Mouse (Mus musculus) adrenal gland, adult 8-10 months (tissue): ENCODE data around the gene Tbl1x. TPM values are rescaled to one million over a fixed set of nuclear protein-coding genes. Genes with fewer than 3 reads are reported as not detected.

Experiments used
- DNase-seq: peaks from one replicate; pipeline ENCODE4 v3.0.0; 2022
- total RNA-seq, 4 experiments: library from RNA; stranded (reverse); gene quantifications; 2 replicates each; pipeline ENCODE4 v1.2.4; 2022

The Tbl1x gene
- total RNA-seq, 4 experiments from 2014 or later = 72.6 to 92.8 (median 88.8) TPM

- no peak for DNase-seq
Measured at GRCm38 (mm10) chrX:77544550-77544949, 33.7 kb downstream of the Tbl1x start.

DNA sequence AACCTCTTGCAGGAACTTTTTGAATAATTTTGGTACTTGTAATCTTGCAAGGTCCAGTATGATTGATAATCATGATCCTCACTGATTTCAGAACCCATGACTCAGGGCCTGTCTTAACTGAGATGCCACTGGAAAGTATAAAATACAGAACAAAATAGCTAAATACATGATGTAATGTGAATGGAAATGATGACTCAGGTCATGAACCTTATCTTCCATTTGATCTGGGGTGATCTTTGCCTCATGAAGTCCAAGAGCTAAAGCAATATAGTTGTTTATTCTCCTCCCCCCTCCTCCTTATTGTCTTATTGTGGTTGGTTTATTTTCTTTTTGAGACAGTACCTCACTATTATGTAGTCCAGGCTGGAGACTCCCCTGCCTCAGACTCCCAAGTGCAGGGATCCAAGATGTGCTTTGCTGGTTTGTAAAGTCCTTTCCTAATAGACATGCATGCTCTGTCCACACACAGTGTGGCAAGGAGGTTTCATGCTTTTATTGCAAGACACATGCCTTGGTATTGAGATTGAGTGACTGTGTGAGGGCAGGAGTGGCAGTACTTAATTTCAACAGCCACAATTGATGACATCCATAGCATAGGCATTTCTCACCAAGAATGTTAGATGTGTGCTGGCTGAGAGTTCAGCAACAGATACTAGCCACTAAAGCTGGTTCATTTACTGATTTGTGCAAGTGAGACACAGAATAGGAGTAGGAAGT is 34.7 kb downstream of the Tbl1x start:
- DNase-seq = no peak

- no peak for DNase-seq
Measured at GRCm38 (mm10) chrX:77546448-77546847, 35.6 kb downstream of the Tbl1x start.

DNA sequence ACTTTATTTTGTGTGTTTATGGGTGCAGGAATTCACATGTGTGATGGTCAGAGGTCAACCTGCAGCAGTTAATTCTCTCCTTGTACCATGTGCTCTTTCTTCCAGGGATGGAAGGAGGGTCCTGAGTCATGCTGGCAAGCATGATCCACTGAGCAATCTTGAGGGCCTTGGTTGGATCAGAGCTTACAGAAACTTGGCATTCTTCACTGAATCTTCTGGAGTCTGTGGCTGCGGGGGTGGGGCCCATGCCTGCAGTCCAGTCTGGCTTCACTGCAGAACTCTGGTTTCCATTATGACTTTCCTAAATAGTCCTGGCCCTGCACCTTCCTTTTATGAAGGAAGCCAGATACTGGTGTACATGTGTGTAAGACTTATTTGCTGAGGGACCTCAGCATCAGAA is 38.1 kb downstream of the Tbl1x start:
- peak; percentile 52 for DNase-seq

DNA sequence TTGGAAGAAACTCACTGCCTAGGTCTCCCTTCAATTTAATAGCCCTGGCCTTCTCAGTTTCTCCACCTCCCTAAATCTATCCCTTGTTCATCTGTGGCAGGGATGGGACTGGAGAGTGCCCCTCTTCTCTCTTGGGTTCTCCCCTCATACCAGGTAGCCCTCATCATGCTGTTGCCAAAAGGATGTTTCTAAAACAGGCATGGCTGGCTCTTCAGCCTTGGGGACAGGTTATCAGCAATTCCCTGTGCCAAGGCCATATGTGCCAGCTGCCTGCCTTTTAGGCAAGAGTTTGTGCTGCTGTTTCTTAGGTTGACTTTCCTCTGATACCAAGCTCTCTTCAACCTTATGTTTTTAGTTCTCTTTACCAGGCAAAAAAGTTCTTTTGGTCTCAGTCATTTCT is 39.6 kb downstream of the Tbl1x start:
- no peak for DNase-seq

- no peak for DNase-seq
Measured at GRCm38 (mm10) chrX:77551306-77551705, 40.5 kb downstream of the Tbl1x start.

DNA sequence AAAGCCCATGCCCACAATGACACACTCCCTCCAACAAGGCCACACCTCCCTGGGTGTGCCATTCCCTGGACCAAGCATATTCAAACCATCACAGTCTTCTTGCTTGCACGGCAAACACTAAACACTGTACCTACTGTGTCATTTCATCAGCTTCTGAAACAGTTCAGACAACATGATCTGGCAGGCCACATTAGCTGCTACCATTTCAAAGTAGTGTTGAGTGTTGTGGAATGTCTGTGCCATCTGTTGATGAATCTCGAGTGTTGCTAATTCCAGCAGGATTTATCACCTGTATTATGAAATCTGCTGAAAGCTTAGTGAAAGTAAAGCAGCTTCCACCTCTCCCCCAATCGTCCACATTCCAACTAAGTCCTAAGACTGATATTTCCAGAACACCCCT is 41.3 kb downstream of the Tbl1x start:
- no peak for DNase-seq

- no peak for DNase-seq
Measured at GRCm38 (mm10) chrX:77555985-77556384, 45.2 kb downstream of the Tbl1x start.

GRCm38 (mm10) chrX:77559199-77559881 is 48.5 kb downstream of the Tbl1x start:
- DNase-seq = no peak

- DNase-seq = no peak
Measured at GRCm38 (mm10) chrX:77563616-77564015, 52.8 kb downstream of the Tbl1x start.

GRCm38 (mm10) chrX:77566739-77567138 is 55.9 kb downstream of the Tbl1x start:
- no peak for DNase-seq

DNA sequence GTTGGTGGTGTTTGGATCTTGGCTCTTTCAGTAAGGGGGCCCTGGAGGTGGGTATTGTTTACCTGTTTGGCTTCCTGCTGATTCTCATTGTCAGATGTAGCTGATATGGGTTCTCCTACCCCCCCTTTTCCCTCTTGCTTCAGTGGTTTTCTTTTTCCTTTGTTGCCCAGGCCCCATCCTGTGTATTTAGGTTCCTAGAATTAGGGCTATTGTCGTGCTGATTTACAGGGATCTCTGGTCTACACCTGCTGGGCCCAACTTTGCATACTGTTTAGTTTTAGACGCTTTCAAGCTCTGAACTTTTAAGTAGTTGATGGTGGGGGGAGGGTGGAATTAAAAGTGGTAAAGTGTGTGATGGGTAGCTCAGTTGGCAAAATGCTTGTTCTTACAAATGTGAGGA is 57.2 kb downstream of the Tbl1x start:
- DNase-seq = no peak

- DNase-seq = no peak
Measured at GRCm38 (mm10) chrX:77573743-77574142, 62.9 kb downstream of the Tbl1x start.

DNA sequence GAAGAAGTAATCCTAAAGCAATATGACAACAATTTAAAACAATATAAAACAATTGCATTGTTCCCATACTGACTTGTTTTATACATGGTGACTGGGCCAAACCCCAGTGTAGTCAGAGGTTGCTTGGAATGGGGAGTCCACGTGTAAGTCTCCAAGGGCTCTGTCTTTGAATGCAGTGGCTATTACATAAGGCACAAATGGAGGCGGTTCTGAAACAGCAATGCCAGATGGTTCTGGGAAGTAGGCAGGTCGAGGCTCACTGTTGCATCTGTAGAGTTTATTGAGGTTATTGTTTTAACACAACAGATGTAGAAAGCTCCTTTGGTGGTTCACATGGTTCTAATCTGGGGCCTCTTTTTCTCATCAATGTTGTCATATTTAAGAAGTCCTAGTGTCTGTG is 66.3 kb downstream of the Tbl1x start:
- no peak for DNase-seq

DNA sequence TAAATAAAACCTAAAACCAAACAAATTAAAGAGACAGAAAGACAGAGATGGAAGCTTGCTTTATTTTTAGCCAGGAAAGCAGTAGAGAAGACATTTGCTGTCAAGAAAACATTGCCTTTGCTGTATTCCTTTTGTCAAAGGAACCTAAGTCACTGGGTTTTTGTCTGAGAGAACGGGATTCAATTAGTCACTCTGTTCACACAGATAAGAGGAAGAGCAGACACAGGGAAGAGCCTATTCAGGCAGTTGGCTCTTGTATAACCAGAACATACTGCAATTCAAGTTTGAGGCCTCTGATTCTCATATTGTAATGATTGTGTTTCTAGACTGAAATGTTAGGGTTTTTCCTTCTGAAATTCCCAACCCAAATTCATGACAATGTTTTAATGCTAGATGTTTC is 67.4 kb downstream of the Tbl1x start:
- DNase-seq = no peak

DNA sequence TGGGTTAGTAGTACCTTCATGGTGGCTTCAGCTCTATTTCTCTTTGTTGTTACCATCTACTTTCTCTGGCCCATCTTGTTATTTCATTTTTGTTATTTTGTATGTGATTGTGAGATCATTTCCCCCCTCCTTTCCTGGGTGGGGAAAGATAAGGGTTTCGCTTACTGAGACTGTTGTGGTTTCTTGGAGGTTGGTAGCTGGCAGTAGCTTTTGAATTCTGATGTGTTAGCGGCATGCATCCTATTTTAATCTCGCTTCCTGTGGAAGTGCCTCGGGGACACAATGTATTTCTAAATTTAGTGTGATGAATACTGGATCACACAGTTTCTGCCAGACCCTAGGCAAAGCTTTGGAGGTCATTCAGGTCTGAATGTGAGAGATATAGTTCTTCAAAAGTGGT is 69.2 kb downstream of the Tbl1x start:
- DNase-seq = no peak

DNA sequence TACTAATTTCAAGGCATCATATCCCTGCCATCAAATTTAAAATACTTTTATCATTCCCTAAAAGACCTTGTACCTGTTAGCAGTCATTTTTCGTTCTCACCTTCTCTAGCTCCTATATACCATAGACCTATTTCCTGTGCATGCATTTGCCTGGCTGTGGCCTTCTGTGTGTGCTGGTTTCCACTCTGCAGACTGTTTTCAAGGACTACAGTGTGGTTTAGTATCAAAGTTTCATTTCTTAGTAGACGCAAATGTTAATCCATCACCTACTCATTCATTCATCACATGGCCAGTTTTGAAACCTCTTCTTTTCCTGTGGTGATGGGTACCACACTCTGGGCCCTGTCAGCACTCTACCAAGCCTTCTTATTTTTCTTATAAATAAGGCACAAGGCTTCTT is 75.2 kb downstream of the Tbl1x start:
- DNase-seq = no peak

DNA sequence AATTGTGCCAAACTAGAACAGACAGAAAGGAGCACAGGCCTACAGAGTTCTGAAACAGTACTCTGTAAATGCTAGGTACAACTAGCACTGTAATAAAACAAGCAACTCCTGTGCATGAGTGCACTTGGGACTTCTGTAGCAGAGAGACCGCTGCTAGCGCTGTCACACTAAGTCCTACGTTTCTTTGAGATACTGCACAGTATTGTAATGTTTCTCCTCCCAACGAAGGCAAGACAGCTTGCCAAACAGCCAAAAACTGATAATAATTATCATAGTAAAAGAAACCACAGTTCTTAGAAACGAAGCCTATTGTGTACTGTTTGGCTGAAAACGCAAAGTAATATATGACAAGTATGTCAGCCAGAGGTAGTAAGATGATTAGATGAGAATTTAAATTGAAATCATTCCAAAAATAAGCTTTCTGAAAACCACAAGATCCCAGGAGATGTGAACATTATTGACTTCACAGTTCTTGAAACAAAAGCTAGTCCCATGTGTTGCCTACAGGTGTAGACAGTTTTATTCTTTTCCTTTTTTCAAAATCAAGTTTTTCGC is 83.9 kb downstream of the Tbl1x start:
- no peak for DNase-seq

- peak; percentile 22 for DNase-seq
Measured at GRCm38 (mm10) chrX:77597674-77598073, 86.9 kb downstream of the Tbl1x start.

GRCm38 (mm10) chrX:77598736-77599135 is 87.9 kb downstream of the Tbl1x start:
- DNase-seq = no peak

DNA sequence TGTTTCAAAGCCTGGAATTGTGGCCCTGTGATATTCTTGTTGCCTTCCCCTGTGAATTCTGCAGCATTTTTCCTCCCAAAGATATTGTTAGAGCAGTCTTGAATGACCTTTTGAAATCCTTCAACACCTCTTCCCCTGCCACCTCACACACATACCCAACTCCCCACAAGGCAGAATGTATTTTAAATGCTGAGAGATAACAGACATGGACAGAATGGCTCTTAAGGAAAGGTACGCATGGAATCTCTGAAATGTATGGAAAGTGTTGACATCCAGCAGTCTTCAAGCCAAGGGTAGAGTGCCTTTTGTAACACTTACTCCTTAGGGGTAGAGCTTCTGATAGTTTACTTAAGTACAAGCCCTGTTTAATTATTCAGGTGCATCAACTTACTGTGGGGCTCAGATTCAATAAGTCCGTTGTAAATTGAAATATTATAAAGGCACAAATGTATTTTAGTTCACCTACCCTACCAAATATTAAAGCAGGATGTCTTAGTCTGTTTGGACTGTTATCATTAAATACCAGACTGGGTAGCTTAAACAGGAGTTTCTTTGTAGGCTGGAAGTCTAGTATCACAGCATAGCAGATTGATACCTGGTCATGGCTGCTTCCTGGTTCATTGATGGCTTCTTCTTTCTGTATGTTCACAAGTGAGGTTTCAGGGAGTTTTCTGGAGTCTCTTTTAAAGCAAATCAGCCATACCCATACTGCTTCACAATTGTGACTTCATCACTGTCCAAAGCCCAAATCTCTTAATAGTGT is 92.9 kb downstream of the Tbl1x start:
- no peak for DNase-seq

- DNase-seq = no peak
Measured at GRCm38 (mm10) chrX:77607488-77607887, 96.7 kb downstream of the Tbl1x start.
